Mouse (Mus musculus) erythroblast, embryonic 14.5 days (primary cell): Measurements from ENCODE around the gene Smurf1. TPM values are rescaled to one million over a fixed set of nuclear protein-coding genes. Genes with fewer than 3 reads are reported as not detected.

Experiments used
- H3K27me3 ChIP-seq: 2 replicates; pipeline ENCODE4 v1.6.1; 2012; ENCODE audit warnings: inconsistent platforms; ENCODE audit not compliant: control insufficient read depth
- H3K36me3 ChIP-seq: 2 replicates; pipeline ENCODE4 v1.6.1; 2012; ENCODE audit warnings: mild to moderate bottlenecking, inconsistent platforms; ENCODE audit not compliant: control insufficient read depth
- H3K4me1 ChIP-seq: 2 replicates; pipeline ENCODE4 v1.6.1; 2012; ENCODE audit warnings: inconsistent platforms; ENCODE audit not compliant: control insufficient read depth
- H3K4me3 ChIP-seq: replicated peaks from 2 replicates; pipeline ENCODE3; 2012; ENCODE audit warnings: moderate library complexity, mild to moderate bottlenecking, inconsistent platforms
- H3K9me3 ChIP-seq: 2 replicates; pipeline ENCODE4 v1.6.1; 2012; ENCODE audit warnings: low read length, inconsistent platforms, mixed read lengths; ENCODE audit not compliant: control insufficient read depth
- GATA1 ChIP-seq: IDR thresholded peaks from 2 replicates; pipeline ENCODE4 v1.6.1; 2012; ENCODE audit warnings: low read length, inconsistent platforms, mixed read lengths
- TAL1 ChIP-seq: IDR thresholded peaks from 3 replicates; pipeline ENCODE4 v1.6.1; 2012; ENCODE audit warnings: low read length, inconsistent platforms, mixed read lengths
- polyA plus RNA-seq: library from polyadenylated mRNA; stranded (reverse); fragments of >175 nt; gene quantifications from 2 replicates; pipeline ENCODE4 v1.2.3, GENCODE M21; 2012

Gene Smurf1
- polyA plus RNA-seq, 1 experiment, result 0.01 TPM

GRCm38 (mm10) chr5:144928856-144929713 lies 36.6 kb downstream of the Smurf1 start:
- peaks cover 3% of the 10 kb centered on the region; the same call in 1 of the 2 replicates for H3K4me1 ChIP-seq
- no peak for TF ChIP-seq GATA1
- TF ChIP-seq TAL1, result no peak
- H3K36me3 ChIP-seq, result no peaks in the 10 kb centered on the region
- H3K9me3 ChIP-seq, result no peaks in the 10 kb centered on the region
- no peaks in the 10 kb centered on the region for H3K27me3 ChIP-seq
- H3K4me3 ChIP-seq, result no peak overlapping the region

- no peaks in the 10 kb centered on the region for H3K27me3 ChIP-seq
- no peaks in the 10 kb centered on the region for H3K36me3 ChIP-seq
- H3K4me1 ChIP-seq, result no peaks in the 10 kb centered on the region
- H3K4me3 ChIP-seq, result no peak overlapping the region
- no peak for TF ChIP-seq GATA1
- no peak for TF ChIP-seq TAL1
- no peaks in the 10 kb centered on the region for H3K9me3 ChIP-seq
Observed at GRCm38 (mm10) chr5:144926275-144926674, 39.4 kb downstream of the Smurf1 start.

- Histone ChIP-seq H3K4me1 (no peaks in the 10 kb centered on the region), H3K9me3 (no peaks in the 10 kb centered on the region), H3K27me3 (no peaks in the 10 kb centered on the region), H3K4me3 (no peak overlapping the region), H3K36me3 (no peaks in the 10 kb centered on the region)
- no peak for TF ChIP-seq TAL1
- no peak for TF ChIP-seq GATA1
Observed at GRCm38 (mm10) chr5:144923351-144923750, 42.3 kb downstream of the Smurf1 start.

- TF ChIP-seq TAL1 (no peak), GATA1 (no peak)
- no peaks in the 10 kb centered on the region for H3K9me3 ChIP-seq
- H3K27me3 ChIP-seq, result no peaks in the 10 kb centered on the region
- no peak overlapping the region for H3K4me3 ChIP-seq
- H3K4me1 ChIP-seq, result no peaks in the 10 kb centered on the region
- H3K36me3 ChIP-seq, result no peaks in the 10 kb centered on the region
Observed at GRCm38 (mm10) chr5:144919790-144920189, 45.9 kb downstream of the Smurf1 start.

GRCm38 (mm10) chr5:144919194-144919593 lies 46.5 kb downstream of the Smurf1 start:
- H3K4me3 ChIP-seq, result no peak overlapping the region
- H3K4me1 ChIP-seq, result no peaks in the 10 kb centered on the region
- H3K9me3 ChIP-seq, result no peaks in the 10 kb centered on the region
- TF ChIP-seq GATA1 (no peak), TAL1 (no peak)
- H3K27me3 ChIP-seq, result no peaks in the 10 kb centered on the region
- H3K36me3 ChIP-seq, result no peaks in the 10 kb centered on the region

- H3K27me3 ChIP-seq, result no peaks in the 10 kb centered on the region
- H3K36me3 ChIP-seq, result no peaks in the 10 kb centered on the region
- no peaks in the 10 kb centered on the region for H3K9me3 ChIP-seq
- no peak for TF ChIP-seq GATA1
- no peak for TF ChIP-seq TAL1
- H3K4me3 ChIP-seq, result no peak overlapping the region
- no peaks in the 10 kb centered on the region for H3K4me1 ChIP-seq
Observed at GRCm38 (mm10) chr5:144918204-144918603, 47.4 kb downstream of the Smurf1 start.

- TF ChIP-seq GATA1, result no peak
- TF ChIP-seq TAL1, result no peak
- Histone ChIP-seq H3K4me3 (no peak overlapping the region), H3K27me3 (no peaks in the 10 kb centered on the region), H3K4me1 (no peaks in the 10 kb centered on the region), H3K9me3 (no peaks in the 10 kb centered on the region), H3K36me3 (no peaks in the 10 kb centered on the region)
Observed at GRCm38 (mm10) chr5:144917172-144917571, 48.5 kb downstream of the Smurf1 start.

- TF ChIP-seq GATA1, result no peak
- TF ChIP-seq TAL1, result no peak
- no peaks in the 10 kb centered on the region for H3K9me3 ChIP-seq
- no peaks in the 10 kb centered on the region for H3K4me1 ChIP-seq
- H3K27me3 ChIP-seq, result no peaks in the 10 kb centered on the region
- H3K36me3 ChIP-seq, result no peaks in the 10 kb centered on the region
- no peak overlapping the region for H3K4me3 ChIP-seq
Observed at GRCm38 (mm10) chr5:144915828-144916227, 49.8 kb downstream of the Smurf1 start.

GRCm38 (mm10) chr5:144914433-144914906 lies 51.2 kb downstream of the Smurf1 start:
- Histone ChIP-seq H3K4me1 (no peaks in the 10 kb centered on the region), H3K4me3 (no peak overlapping the region), H3K9me3 (no peaks in the 10 kb centered on the region), H3K27me3 (no peaks in the 10 kb centered on the region), H3K36me3 (no peaks in the 10 kb centered on the region)
- TF ChIP-seq TAL1, result no peak
- TF ChIP-seq GATA1, result no peak
